Mouse (Mus musculus) cerebellum, postnatal 36 days (tissue): Measurements from ENCODE around the gene Tada2b.

Experiments used
- DNase-seq, 2 experiments: peaks; one replicate each; pipeline ENCODE4 v3.0.0; 2021 to 2022; ENCODE audit warnings: mixed read lengths in 2 of 2

Gene Tada2b

DNA sequence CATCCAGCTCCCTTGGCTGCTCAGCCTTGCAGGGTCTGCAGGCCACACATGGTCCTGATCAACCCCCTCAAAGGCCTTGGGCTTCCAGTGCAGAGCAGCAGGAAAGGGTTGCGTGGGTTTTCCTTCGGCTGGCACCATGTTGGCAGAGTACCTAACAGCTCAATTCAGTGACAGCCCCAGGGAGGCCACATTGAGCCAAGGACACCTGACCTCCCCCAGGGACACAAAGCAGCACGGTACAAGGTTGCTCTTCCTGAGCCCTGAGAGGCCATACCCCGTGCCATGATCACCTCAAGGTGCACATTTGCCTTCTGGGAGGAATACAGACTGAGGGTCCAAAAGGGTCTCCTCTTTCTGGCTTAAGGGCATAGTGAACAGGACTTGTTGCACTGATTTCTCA is 39.5 kb downstream of the Tada2b start:
- DNase-seq, result no peak

- DNase-seq, result no peak
These were observed 43.3 kb downstream of the Tada2b start for GRCm38 (mm10) chr5:36440741-36441140.

- DNase-seq, result no peak
These were observed 47.2 kb downstream of the Tada2b start for GRCm38 (mm10) chr5:36436858-36437257.

GRCm38 (mm10) chr5:36434398-36434967 is 49.6 kb downstream of the Tada2b start:
- DNase-seq, result no peak

GRCm38 (mm10) chr5:36431711-36432110 is 52.4 kb downstream of the Tada2b start:
- no peak for DNase-seq

- no peak for DNase-seq
These were observed 54.5 kb downstream of the Tada2b start for GRCm38 (mm10) chr5:36429551-36429950.

- no peak for DNase-seq
These were observed 56.3 kb downstream of the Tada2b start for GRCm38 (mm10) chr5:36427831-36428230.

- DNase-seq, result no peak
These were observed 57.7 kb downstream of the Tada2b start for GRCm38 (mm10) chr5:36426404-36426803.

GRCm38 (mm10) chr5:36424676-36425075 is 59.4 kb downstream of the Tada2b start:
- no peak for DNase-seq
